Mouse (Mus musculus) olfactory bulb, adult 2 months (tissue): ENCODE results near the gene Serpina3j.

ENCODE experiments used
- CTCF ChIP-seq: fragments of 200-500 bp; IDR thresholded peaks from 2 replicates; pipeline ENCODE4 v1.5.1; 2012; ENCODE audit warnings: low read depth, mild to moderate bottlenecking, low read length, moderate library complexity; ENCODE audit not compliant: insufficient read depth
- POLR2A ChIP-seq: fragments of 200-500 bp; IDR thresholded peaks from 2 replicates; pipeline ENCODE4 v1.6.1; 2012; ENCODE audit warnings: mild to moderate bottlenecking, low read depth, low read length, moderate library complexity; ENCODE audit not compliant: insufficient read depth

GRCm38 (mm10) chr12:104266374-104266773 lies 48.0 kb upstream of the Serpina3j start:
- TF ChIP-seq POLR2A (no peak), CTCF (no peak)
